Mouse (Mus musculus): ENCODE measurements at regions not wholly inside any gene's neighbourhood (a gene's known extent, or its start where the extent isn't known, plus 50 kb on each side); places are given as distances from the start of the nearest gene placed in this dataset.

DNA sequence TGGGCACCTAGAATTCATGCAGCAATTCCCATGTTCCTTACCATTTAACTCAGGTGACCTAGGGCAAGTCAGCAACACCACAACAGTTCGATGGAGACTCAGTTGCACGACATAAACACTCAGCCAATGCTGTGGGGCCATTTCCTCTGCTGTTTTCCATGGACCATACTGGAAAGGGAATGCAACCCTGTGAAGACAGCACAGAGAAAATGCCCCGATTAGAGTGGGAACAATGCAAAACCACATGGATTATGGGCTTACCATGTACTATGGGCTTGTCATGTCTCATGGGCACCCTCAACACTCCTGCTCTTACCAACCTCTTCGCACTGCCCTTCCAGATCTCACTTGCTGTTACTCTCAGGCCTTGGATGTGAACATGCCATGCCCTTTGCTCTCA is 207.6 kb downstream of the Snurf start:
- peak in 1 of 2 experiments; percentile 1 for DNase-seq

DNA sequence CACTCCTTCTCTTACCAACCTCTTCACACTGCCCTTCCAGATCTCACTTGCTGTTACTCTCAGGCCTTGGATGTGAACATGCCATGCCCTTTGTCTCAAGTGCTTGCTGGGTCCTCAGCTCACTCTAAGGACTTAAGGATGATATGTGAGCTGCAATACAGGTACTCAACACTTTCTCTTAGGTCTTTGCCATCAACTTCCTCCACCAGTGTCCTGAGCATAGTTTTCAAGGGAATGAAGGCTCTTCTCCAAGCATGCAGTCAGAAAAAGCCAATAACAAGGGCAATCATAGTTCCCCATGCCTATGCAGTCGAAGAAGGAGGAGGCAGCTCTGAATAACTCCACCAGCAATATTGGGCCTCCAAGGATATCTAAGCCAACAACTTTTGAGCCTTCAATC is 235.1 kb downstream of the Snurf start:
- peak; percentile 5 to 12 for DNase-seq

DNA sequence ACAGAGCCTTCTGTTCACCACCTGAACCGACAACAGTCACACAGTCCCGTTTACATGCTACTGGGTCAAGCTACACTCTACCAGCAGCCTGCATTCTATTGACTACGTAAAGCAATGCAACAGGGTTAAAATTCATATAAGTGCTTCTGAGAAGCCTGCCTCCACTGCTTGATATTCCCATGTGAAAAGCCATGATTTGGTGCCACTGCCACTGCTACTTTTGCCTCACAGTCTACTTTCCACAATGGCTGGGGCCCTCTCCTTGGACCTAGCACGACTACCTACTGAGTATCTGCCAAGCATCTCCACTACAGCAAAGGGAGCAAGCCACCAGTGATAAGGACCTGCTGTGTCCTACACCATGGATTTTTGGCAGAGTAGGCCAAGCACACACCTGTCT is 236.2 kb downstream of the Snurf start:
- DNase-seq = peak; percentile 0 to 5

DNA sequence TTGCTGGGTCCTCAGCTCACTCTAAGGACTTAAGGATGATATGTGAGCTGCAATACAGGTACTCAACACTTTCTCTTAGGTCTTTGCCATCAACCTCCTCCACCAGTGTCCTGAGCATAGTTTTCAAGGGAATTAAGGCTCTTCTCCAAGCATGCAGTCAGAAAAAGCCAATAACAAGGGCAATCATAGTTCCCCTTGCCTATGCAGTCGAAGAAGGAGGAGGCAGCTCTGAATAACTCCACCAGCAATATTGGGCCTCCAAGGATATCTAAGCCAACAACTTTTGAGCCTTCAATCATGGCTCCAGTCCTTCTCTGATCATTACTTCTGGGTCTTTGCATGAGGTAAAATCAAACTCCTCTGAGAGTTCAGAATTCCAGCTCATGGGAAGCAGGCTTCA is 237.5 kb downstream of the Snurf start:
- DNase-seq = peak; percentile 1 to 17
